Mouse (Mus musculus) lung, postnatal 0 days (tissue): ENCODE measurements at regions not wholly inside any gene's neighbourhood (a gene's known extent, or its start where the extent isn't known, plus 50 kb on each side); places are given as distances from the start of the nearest gene placed in this dataset.

Experiments used
- CTCF ChIP-seq: IDR thresholded peaks from 2 replicates; pipeline ENCODE4 v1.5.1; 2016; ENCODE audit warnings: antibody characterized with exemption, mild to moderate bottlenecking
- EP300 ChIP-seq: IDR thresholded peaks from 2 replicates; pipeline ENCODE4 v1.6.1; 2016; ENCODE audit warnings: antibody characterized with exemption, mild to moderate bottlenecking, control low read depth

GRCm38 (mm10) chr4:95443854-95444811 is 113.2 kb upstream of the Fggy start:
- TF ChIP-seq CTCF, result no peak
- 0 out of 2 replicates have a peak, but pooled peaks have one; percentile 22 for TF ChIP-seq EP300
